Mouse (Mus musculus) kidney, adult 11 months (tissue): ENCODE data around the gene Abca6.

Experiments
- DNase-seq: peaks from one replicate; pipeline ENCODE4 v3.0.0; 2022

Gene Abca6

GRCm38 (mm10) chr11:110251534-110251933 is at the start of gene Abca6:
TSS of gene Abca6 (minus strand) at chr11:110251776.
- DNase-seq = no peak

GRCm38 (mm10) chr11:110297917-110298533 is 46.4 kb upstream of the Abca6 start:
- DNase-seq = no peak

- no peak for DNase-seq
Observed at GRCm38 (mm10) chr11:110290586-110290985, 39.0 kb upstream of the Abca6 start.

- DNase-seq = no peak
Observed at GRCm38 (mm10) chr11:110288423-110288822, 36.8 kb upstream of the Abca6 start.

GRCm38 (mm10) chr11:110287694-110288093 is 36.1 kb upstream of the Abca6 start:
- no peak for DNase-seq

GRCm38 (mm10) chr11:110286331-110286730 is 34.8 kb upstream of the Abca6 start:
- DNase-seq = no peak

- DNase-seq = no peak
Observed at GRCm38 (mm10) chr11:110284849-110285248, 33.3 kb upstream of the Abca6 start.

- DNase-seq = no peak
Observed at GRCm38 (mm10) chr11:110284185-110284787, 32.7 kb upstream of the Abca6 start.

GRCm38 (mm10) chr11:110274794-110275193 is 23.2 kb upstream of the Abca6 start:
- no peak for DNase-seq

GRCm38 (mm10) chr11:110271745-110272144 is 20.2 kb upstream of the Abca6 start:
- no peak for DNase-seq

GRCm38 (mm10) chr11:110268244-110268844 is 16.8 kb upstream of the Abca6 start:
- peak; percentile 49 for DNase-seq

GRCm38 (mm10) chr11:110267232-110267631 is 15.7 kb upstream of the Abca6 start:
- DNase-seq = no peak

GRCm38 (mm10) chr11:110266757-110267156 is 15.2 kb upstream of the Abca6 start:
- DNase-seq = no peak

GRCm38 (mm10) chr11:110261867-110262266 is 10.3 kb upstream of the Abca6 start:
- DNase-seq = no peak

GRCm38 (mm10) chr11:110257911-110258310 is 6.3 kb upstream of the Abca6 start:
- no peak for DNase-seq

- DNase-seq = no peak
Observed at GRCm38 (mm10) chr11:110257061-110257460, 5.5 kb upstream of the Abca6 start.

- no peak for DNase-seq
Observed at GRCm38 (mm10) chr11:110252256-110252655, 680 bp upstream of the Abca6 start.

- peak; percentile 42 for DNase-seq
Observed at GRCm38 (mm10) chr11:110244730-110245129, 6.8 kb downstream of the Abca6 start.

GRCm38 (mm10) chr11:110237466-110237865 is 14.1 kb downstream of the Abca6 start:
- no peak for DNase-seq

- no peak for DNase-seq
Observed at GRCm38 (mm10) chr11:110232975-110233374, 18.6 kb downstream of the Abca6 start.

- DNase-seq = no peak
Observed at GRCm38 (mm10) chr11:110217118-110217517, 34.5 kb downstream of the Abca6 start.

- DNase-seq = no peak
Observed at GRCm38 (mm10) chr11:110203930-110204329, 47.6 kb downstream of the Abca6 start.

GRCm38 (mm10) chr11:110198882-110199281 is 52.7 kb downstream of the Abca6 start:
- no peak for DNase-seq

- DNase-seq = no peak
Observed at GRCm38 (mm10) chr11:110196561-110197306, 54.8 kb downstream of the Abca6 start.
